Mouse (Mus musculus) cerebellum, adult (tissue): ENCODE data around the gene Cdk8.

Experiments used
- ATAC-seq: cut with Nextera tagmentation; 2 replicates; pipeline ENCODE4 v1.9.2; 2017; ENCODE audit warnings: mild to moderate bottlenecking, moderate library complexity, mixed read lengths; ENCODE audit not compliant: insufficient number of reproducible peaks, low FRiP score, low TSS enrichment

The Cdk8 gene

GRCm38 (mm10) chr5:146274420-146275045, 43.5 kb downstream of the Cdk8 start:
- no peak for ATAC-seq

- ATAC-seq: no peak
Observed at GRCm38 (mm10) chr5:146277513-146277912, 46.5 kb downstream of the Cdk8 start.

- ATAC-seq: no peak
Observed at GRCm38 (mm10) chr5:146280012-146280411, 49.0 kb downstream of the Cdk8 start.

GRCm38 (mm10) chr5:146281241-146281818, 50.3 kb downstream of the Cdk8 start:
- ATAC-seq: no peak

GRCm38 (mm10) chr5:146281884-146282579, 51.0 kb downstream of the Cdk8 start:
- no peak for ATAC-seq

- no peak for ATAC-seq
Observed at GRCm38 (mm10) chr5:146283899-146284298, 52.9 kb downstream of the Cdk8 start.

GRCm38 (mm10) chr5:146287416-146287815, 56.4 kb downstream of the Cdk8 start:
- ATAC-seq: no peak

- ATAC-seq: no peak
Observed at GRCm38 (mm10) chr5:146288048-146288501, 57.0 kb downstream of the Cdk8 start.

GRCm38 (mm10) chr5:146289921-146290320, 58.9 kb downstream of the Cdk8 start:
- no peak for ATAC-seq

- ATAC-seq: no peak
Observed at GRCm38 (mm10) chr5:146290446-146290845, 59.4 kb downstream of the Cdk8 start.

- no peak for ATAC-seq
Observed at GRCm38 (mm10) chr5:146291560-146291959, 60.5 kb downstream of the Cdk8 start.

- ATAC-seq: no peak
Observed at GRCm38 (mm10) chr5:146292896-146293680, 62.1 kb downstream of the Cdk8 start.

GRCm38 (mm10) chr5:146293919-146294700, 63.1 kb downstream of the Cdk8 start:
- no peak for ATAC-seq

GRCm38 (mm10) chr5:146294834-146295233, 63.8 kb downstream of the Cdk8 start:
- ATAC-seq: no peak

GRCm38 (mm10) chr5:146298807-146299519, 67.9 kb downstream of the Cdk8 start:
- no peak for ATAC-seq

- no peak for ATAC-seq
Observed at GRCm38 (mm10) chr5:146299520-146299870, 68.5 kb downstream of the Cdk8 start.

- no peak for ATAC-seq
Observed at GRCm38 (mm10) chr5:146303470-146303869, 72.4 kb downstream of the Cdk8 start.

GRCm38 (mm10) chr5:146307046-146307743, 76.2 kb downstream of the Cdk8 start:
- ATAC-seq: no peak

- ATAC-seq: no peak
Observed at GRCm38 (mm10) chr5:146307744-146308096, 76.7 kb downstream of the Cdk8 start.
